In the genomic region with DNA sequence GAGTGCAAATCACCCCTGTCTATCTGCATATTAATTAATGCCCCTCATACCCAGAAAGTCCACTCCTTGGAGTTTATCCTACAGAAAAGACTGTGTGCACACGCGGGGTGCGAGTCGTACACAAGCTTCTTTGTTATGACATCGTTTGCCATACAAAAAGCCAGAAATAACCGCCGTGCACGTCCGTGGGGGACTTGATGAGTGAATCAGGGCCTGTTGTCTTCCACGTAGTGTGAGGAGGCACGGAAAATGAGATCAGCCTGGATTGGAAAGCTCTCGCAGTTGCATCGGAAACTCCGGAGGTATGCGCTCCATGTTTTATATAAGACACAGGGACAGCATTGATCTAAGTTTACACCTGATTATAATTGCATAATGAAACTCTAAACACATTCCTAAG, we compare ENCODE assay signal across 19 mouse cellular contexts.
A peak's percentile ranks its signal among the peaks of the same experiment; 100 is the strongest.
DNase-seq lines count a peak whose midpoint lies in the region; ATAC-seq lines count a peak whose summit lies in the region.
"Had no signal": no experiment of that assay in that cellular context is flagged by ENCODE, and none has a peak within 500 bp of the region (broad histone marks: within the 10 kb centered on the region; RNA-seq: fewer than 3 reads in every experiment).

No protein-coding gene starts in this region.

- H3K27me3 ChIP-seq in midbrain, embryonic 14.5 days (ENCODE audit: control insufficient read depth, insufficient read depth, low read length) = no peaks in the 10 kb centered on the region
- H3K27me3 ChIP-seq in midbrain, embryonic 13.5 days = no peaks in the 10 kb centered on the region
- H3K27me3 ChIP-seq in hindbrain, embryonic 14.5 days (ENCODE audit: control insufficient read depth, insufficient read depth, low read length) = no peaks in the 10 kb centered on the region
- H3K27me3 ChIP-seq: hindbrain, embryonic 15.5 days; kidney, embryonic 15.5 days; liver, embryonic 12.5 days had no signal

- intact Hi-C loops in left cerebral cortex, postnatal 14 days (cut with DNase I) = no loop called here

- ATAC-seq in midbrain, embryonic 14.5 days (ENCODE audit: low FRiP score, low TSS enrichment) = no peak
- no peak for ATAC-seq in midbrain, embryonic 13.5 days
- no peak for ATAC-seq in hindbrain, embryonic 14.5 days (ENCODE audit: low FRiP score)
- ATAC-seq: intestine, embryonic 16.5 days; liver, embryonic 12.5 days had no signal

- no peak overlapping the region for H3K27ac ChIP-seq in midbrain, embryonic 14.5 days (replicated peaks; ENCODE audit: low read depth, low read length)
- no peak overlapping the region for H3K27ac ChIP-seq in midbrain, embryonic 13.5 days
- H3K27ac ChIP-seq in hindbrain, embryonic 14.5 days = no peak overlapping the region
- H3K27ac ChIP-seq: forebrain, embryonic 10.5 days; hindbrain, embryonic 15.5 days; kidney, embryonic 15.5 days; liver, embryonic 12.5 days had no signal

- no peaks in the 10 kb centered on the region for H3K36me3 ChIP-seq in midbrain, embryonic 14.5 days (ENCODE audit: control insufficient read depth, insufficient read depth, low read length)
- no peaks in the 10 kb centered on the region for H3K36me3 ChIP-seq in midbrain, embryonic 13.5 days
- H3K36me3 ChIP-seq in hindbrain, embryonic 14.5 days (replicated peaks; ENCODE audit: control insufficient read depth, insufficient read depth) = no peaks in the 10 kb centered on the region
- H3K36me3 ChIP-seq: forebrain, embryonic 10.5 days; hindbrain, embryonic 15.5 days; kidney, embryonic 15.5 days; liver, embryonic 12.5 days had no signal

- no peak overlapping the region for H3K9ac ChIP-seq in midbrain, embryonic 14.5 days (replicated peaks; ENCODE audit: low read length)
- H3K9ac ChIP-seq in midbrain, embryonic 13.5 days (replicated peaks) = no peak overlapping the region
- no peak overlapping the region for H3K9ac ChIP-seq in hindbrain, embryonic 14.5 days
- H3K9ac ChIP-seq: hindbrain, embryonic 15.5 days; kidney, embryonic 15.5 days; liver, embryonic 12.5 days had no signal

- H3K4me2 ChIP-seq in midbrain, embryonic 14.5 days (ENCODE audit: low read length) = no peak overlapping the region
- H3K4me2 ChIP-seq in midbrain, embryonic 13.5 days (replicated peaks) = no peak overlapping the region
- no peak overlapping the region for H3K4me2 ChIP-seq in hindbrain, embryonic 14.5 days (replicated peaks)
- H3K4me2 ChIP-seq: hindbrain, embryonic 15.5 days; kidney, embryonic 15.5 days; liver, embryonic 12.5 days had no signal

- WGBS in midbrain, embryonic 14.5 days = 40% methylated on average over 15 of the region's 15 CpGs
- WGBS in midbrain, embryonic 13.5 days = 61% methylated on average over 15 of the region's 15 CpGs
- 58% methylated on average over 15 of the region's 15 CpGs for whole genome bisulfite sequencing in hindbrain, embryonic 14.5 days

- no peaks in the 10 kb centered on the region for H3K4me1 ChIP-seq in midbrain, embryonic 14.5 days (ENCODE audit: control insufficient read depth, insufficient read depth, low read length)
- H3K4me1 ChIP-seq in midbrain, embryonic 13.5 days (replicated peaks) = no peaks in the 10 kb centered on the region
- H3K4me1 ChIP-seq in hindbrain, embryonic 14.5 days (replicated peaks; ENCODE audit: control insufficient read depth, insufficient read depth, low read length) = no peaks in the 10 kb centered on the region
- H3K4me1 ChIP-seq: hindbrain, embryonic 15.5 days; kidney, embryonic 15.5 days; liver, embryonic 12.5 days had no signal

- DNase-seq in midbrain, embryonic 14.5 days = peak; percentile 32
- DNase-seq in left cerebral cortex, postnatal 14 days (ENCODE audit: low spot score in 2 of 2) = peak; percentile 34 to 54
- peak; percentile 43 to 53 for DNase-seq in right cerebral cortex, adult 2 months (ENCODE audit: low spot score in 2 of 2)
- DNase-seq in embryo, embryonic 10 days (ENCODE audit: low spot score) = no peak
- DNase-seq in hindbrain, embryonic 14.5 days (ENCODE audit: low spot score) = no peak
- DNase-seq in c-Kit-positive CD71-positive TER-119-positive erythroid progenitor cells, embryonic 14.5 days (ENCODE audit: low spot score) = no peak
- DNase-seq: adrenal gland, postnatal 25 days; cerebellum, adult 2 months; cerebellum, postnatal 36 days; heart, postnatal 36 days; kidney, postnatal 4 days; layer of hippocampus, adult 9-11 months; lung, adult 2 months had no signal

- H3K4me3 ChIP-seq in midbrain, embryonic 14.5 days (replicated peaks; ENCODE audit: low read depth, low read length) = no peak overlapping the region
- H3K4me3 ChIP-seq in midbrain, embryonic 13.5 days (replicated peaks) = no peak overlapping the region
- H3K4me3 ChIP-seq in hindbrain, embryonic 14.5 days (replicated peaks; ENCODE audit: low read length) = no peak overlapping the region
- H3K4me3 ChIP-seq: forebrain, embryonic 10.5 days; hindbrain, embryonic 15.5 days; kidney, embryonic 15.5 days; liver, embryonic 12.5 days had no signal

- H3K9me3 ChIP-seq in midbrain, embryonic 14.5 days (ENCODE audit: control insufficient read depth, low read length) = no peaks in the 10 kb centered on the region
- H3K9me3 ChIP-seq in midbrain, embryonic 13.5 days = no peaks in the 10 kb centered on the region
- no peaks in the 10 kb centered on the region for H3K9me3 ChIP-seq in hindbrain, embryonic 14.5 days (ENCODE audit: control insufficient read depth, low read length)
- H3K9me3 ChIP-seq: forebrain, embryonic 10.5 days; hindbrain, embryonic 15.5 days; kidney, embryonic 15.5 days; liver, embryonic 12.5 days had no signal

Comparison
In these comparisons a context has a peak if more than half of its experiments do, and no peak if none do; other contexts are left out.
1. DNase-seq: peak in midbrain, embryonic 14.5 days (single experiment), left cerebral cortex, postnatal 14 days (2 of 2) and right cerebral cortex, adult 2 months (2 of 2); none in embryo, embryonic 10 days (single experiment), hindbrain, embryonic 14.5 days (single experiment) and c-Kit-positive CD71-positive TER-119-positive erythroid progenitor cells, embryonic 14.5 days (single experiment).